Mouse (Mus musculus) left cerebral cortex, postnatal 36 days (tissue): ENCODE measurements around the gene Cldn34c2. TPM values are rescaled to one million over a fixed set of nuclear protein-coding genes. Genes with fewer than 3 reads are reported as not detected.
A peak's percentile ranks its signal among the peaks of the same experiment; 100 is the strongest.
"Not testable (repeated sequence)": the region's sequence is repeated elsewhere in the genome, so short reads cannot be mapped to it uniquely, and the experiment has no call there.

Source experiments
- DNase-seq, 2 experiments: peaks; one replicate each; pipeline ENCODE4 v3.0.0; 2021 to 2022; ENCODE audit warnings: low spot score in 2 of 2, mixed read lengths in 1 of 2
- intact Hi-C: fragments of 180-260 bp; cut with DNase I; formaldehyde crosslinking; loops from one replicate; pipeline ENCODE4 v1.15.1; 2025
- total RNA-seq, 2 experiments: library from RNA; stranded (reverse); gene quantifications; 2 replicates each; pipeline ENCODE4 v1.2.3; 2021

Gene Cldn34c2
- total RNA-seq: 1 to 10 TPM in 1 of 2 experiments, not detected in 1; 2.1 TPM

DNA sequence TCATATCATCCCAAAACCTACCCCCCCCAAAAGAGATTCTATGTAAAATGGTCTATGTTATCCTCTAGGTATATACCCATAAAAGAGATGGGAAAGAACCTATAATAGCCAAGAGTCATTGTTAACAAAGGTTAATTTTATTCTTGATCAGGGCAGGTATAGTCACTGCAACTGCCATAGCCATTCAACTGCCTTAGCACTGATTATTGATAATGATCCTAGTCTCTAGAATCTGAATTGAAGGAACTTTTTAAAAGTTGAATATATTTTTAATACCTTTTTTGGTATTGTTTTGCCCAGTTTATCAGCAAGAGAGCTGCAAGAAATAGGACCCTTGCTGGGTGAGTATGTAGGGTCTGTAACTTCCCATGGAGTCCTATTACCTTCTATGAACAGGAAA, at the start of gene Cldn34c2:
Gene Cldn34c2, plus strand, starts transcription at position 301 of the 400 bp plus-strand sequence.
- intact Hi-C loops, DNase-seq: not testable (repeated sequence)

DNA sequence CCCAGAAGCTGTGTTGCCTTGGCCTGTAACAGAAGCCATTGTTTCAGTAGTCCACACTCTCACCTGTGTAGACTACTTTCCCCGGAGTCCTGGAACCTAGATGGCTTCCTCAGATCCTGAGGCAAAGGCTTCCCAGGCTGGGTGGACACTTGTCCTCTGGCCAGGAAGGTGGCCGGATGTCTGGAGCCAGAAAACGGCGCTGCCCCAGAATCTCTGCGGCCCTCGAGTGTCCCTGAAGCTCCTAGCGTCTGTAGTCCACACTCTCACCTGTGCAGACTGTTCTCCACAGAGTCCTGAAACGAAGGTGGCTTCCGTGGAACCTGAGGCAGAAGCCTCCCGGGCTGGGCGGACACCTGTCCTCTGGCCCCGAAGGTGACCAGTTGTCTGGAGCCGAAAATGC, 30.1 kb upstream of the Cldn34c2 start:
- DNase-seq, intact Hi-C loops: not testable (repeated sequence)

DNA sequence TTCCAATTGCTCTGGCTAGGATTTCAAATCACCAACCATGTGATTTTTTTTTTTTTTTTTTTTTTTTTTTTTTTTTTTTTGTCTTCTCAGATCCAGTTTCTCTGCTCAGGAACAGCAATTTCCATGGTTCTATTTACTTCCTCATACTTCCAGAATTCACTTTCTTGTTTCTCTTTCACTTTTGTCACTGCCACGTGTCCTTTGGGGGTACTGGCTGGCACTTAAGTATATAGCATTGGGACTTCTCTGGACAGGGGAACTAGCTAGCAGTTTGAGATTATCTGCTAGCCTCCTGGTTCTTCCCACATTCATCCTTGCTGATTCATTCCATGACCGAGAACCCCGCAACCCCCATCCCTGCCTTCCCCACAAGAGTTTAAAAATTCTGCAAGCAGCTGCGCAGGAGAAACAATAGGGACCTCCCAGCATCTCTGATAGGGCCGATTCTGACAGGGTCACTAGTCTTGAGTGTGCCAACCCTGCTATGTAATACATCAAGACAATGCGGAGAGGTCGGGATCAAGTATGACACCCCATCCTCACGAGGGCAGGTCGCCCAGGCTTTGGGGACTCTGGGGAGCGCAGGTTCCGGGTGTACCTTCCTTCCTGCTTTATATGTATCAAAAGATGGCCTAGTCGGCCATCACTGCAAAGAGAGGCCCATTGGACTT, 30.8 kb downstream of the Cldn34c2 start:
- intact Hi-C loops: not testable (repeated sequence)
- DNase-seq: peak in 1 of 2 experiments; percentile 3

Other genes with a start within 250 kb of the Cldn34c2 start
- gene Gm17467, start 123.1 kb downstream of the Cldn34c2 start, total RNA-seq: not detected
- not detected for gene Cldn34c3, start 212.0 kb downstream of the Cldn34c2 start, total RNA-seq